Mouse (Mus musculus): ENCODE measurements around the gene Sugt1. TPM values are rescaled to one million over a fixed set of nuclear protein-coding genes. Genes with fewer than 3 reads are reported as not detected.

Sugt1 gene
- polyA plus RNA-seq (2015; fragmentation: Nextera tagmentation; extraction: Ambion mirVana), result 119 and 123 TPM in 2 replicates

GRCm38 (mm10) chr14:79587139-79587851, at the start of gene Sugt1:
Gene Sugt1 (plus strand): TSS chr14:79587691.

GRCm38 (mm10) chr14:79662001-79662400, 74.5 kb downstream of the Sugt1 start, which contains the start of gene Cnmd:
Gene Cnmd (minus strand): TSS chr14:79662170.

Small RNAs within 50 kb of the gene (microRNA-seq; reads per million reads assigned to microRNA genes)
- gene Gm27857 (ENCODE audit: borderline replicate concordance, insufficient number of aligned reads), result not detected

Other genes with a start within 250 kb of the Sugt1 start
- gene Naa16, start 196.9 kb upstream of the Sugt1 start, polyA plus RNA-seq (2015; fragmentation: Nextera tagmentation; extraction: Ambion mirVana), result 10.1 and 23.3 TPM in 2 replicates
- 19.1 and 21.1 TPM in 2 replicates for gene Mtrf1, start 189.9 kb upstream of the Sugt1 start, polyA plus RNA-seq (2015; fragmentation: Nextera tagmentation; extraction: Ambion mirVana)
- 4.8 and 5.6 TPM in 2 replicates for gene Kbtbd7, start 161.2 kb upstream of the Sugt1 start, polyA plus RNA-seq (2015; fragmentation: Nextera tagmentation; extraction: Ambion mirVana)
- 0.59 and 0.66 TPM in 2 replicates for gene Kbtbd6, start 135.9 kb upstream of the Sugt1 start, polyA plus RNA-seq (2015; fragmentation: Nextera tagmentation; extraction: Ambion mirVana)
- gene Elf1, start 106.5 kb upstream of the Sugt1 start, polyA plus RNA-seq (2015; fragmentation: Nextera tagmentation; extraction: Ambion mirVana), result 7.1 and 11.2 TPM in 2 replicates
- 36.4 and 43.0 TPM in 2 replicates for gene Wbp4, start 106.2 kb upstream of the Sugt1 start, polyA plus RNA-seq (2015; fragmentation: Nextera tagmentation; extraction: Ambion mirVana)
- 1.4 and 2.2 TPM in 2 replicates for gene Cnmd, start 74.5 kb downstream of the Sugt1 start, polyA plus RNA-seq (2015; fragmentation: Nextera tagmentation; extraction: Ambion mirVana)
- gene Pcdh8, start 183.6 kb downstream of the Sugt1 start, polyA plus RNA-seq (2015; fragmentation: Nextera tagmentation; extraction: Ambion mirVana), result 0.28 and 0.33 TPM in 2 replicates

Data from adrenal gland, postnatal 0 days (tissue).